Mouse (Mus musculus): ENCODE results near the gene Trpm8.

Gene Trpm8

GRCm38 (mm10) chr1:88284946-88285320 is 7.5 kb downstream of the Trpm8 start:
- peak; percentile 21 for DNase-seq (ENCODE audit: low spot score)

- no peak for DNase-seq (ENCODE audit: low spot score)
Observed at GRCm38 (mm10) chr1:88285652-88286051, 8.2 kb downstream of the Trpm8 start.

GRCm38 (mm10) chr1:88286136-88286845 is 8.8 kb downstream of the Trpm8 start:
- no peak for DNase-seq (ENCODE audit: low spot score)

- no peak for DNase-seq (ENCODE audit: low spot score)
Observed at GRCm38 (mm10) chr1:88286887-88287696, 9.6 kb downstream of the Trpm8 start.

- peak; percentile 70 for DNase-seq (ENCODE audit: low spot score)
Observed at GRCm38 (mm10) chr1:88287697-88287980, 10.2 kb downstream of the Trpm8 start.

- DNase-seq (ENCODE audit: low spot score): no peak
Observed at GRCm38 (mm10) chr1:88288056-88288788, 10.8 kb downstream of the Trpm8 start.

GRCm38 (mm10) chr1:88288789-88289127 is 11.3 kb downstream of the Trpm8 start:
- no peak for DNase-seq (ENCODE audit: low spot score)

GRCm38 (mm10) chr1:88289152-88289551 is 11.7 kb downstream of the Trpm8 start:
- DNase-seq (ENCODE audit: low spot score): no peak

GRCm38 (mm10) chr1:88289917-88290316 is 12.5 kb downstream of the Trpm8 start:
- DNase-seq (ENCODE audit: low spot score): peak; percentile 63

- DNase-seq (ENCODE audit: low spot score): no peak
Observed at GRCm38 (mm10) chr1:88290511-88290910, 13.1 kb downstream of the Trpm8 start.

- DNase-seq (ENCODE audit: low spot score): no peak
Observed at GRCm38 (mm10) chr1:88291409-88292005, 14.0 kb downstream of the Trpm8 start.

GRCm38 (mm10) chr1:88292057-88292456 is 14.6 kb downstream of the Trpm8 start:
- no peak for DNase-seq (ENCODE audit: low spot score)

- no peak for DNase-seq (ENCODE audit: low spot score)
Observed at GRCm38 (mm10) chr1:88294650-88295049, 17.2 kb downstream of the Trpm8 start.

- DNase-seq (ENCODE audit: low spot score): no peak
Observed at GRCm38 (mm10) chr1:88296171-88296920, 18.9 kb downstream of the Trpm8 start.

GRCm38 (mm10) chr1:88297480-88298258 is 20.2 kb downstream of the Trpm8 start:
- no peak for DNase-seq (ENCODE audit: low spot score)

- no peak for DNase-seq (ENCODE audit: low spot score)
Observed at GRCm38 (mm10) chr1:88298686-88299528, 21.4 kb downstream of the Trpm8 start.

- DNase-seq (ENCODE audit: low spot score): no peak
Observed at GRCm38 (mm10) chr1:88299529-88299945, 22.1 kb downstream of the Trpm8 start.

- DNase-seq (ENCODE audit: low spot score): no peak
Observed at GRCm38 (mm10) chr1:88300301-88301050, 23.0 kb downstream of the Trpm8 start.
